Mouse (Mus musculus) brain, embryonic 14.5 days (tissue): Measurements from ENCODE around the gene Wipf2.

Experiments used
- CTCF ChIP-seq: fragments of 200-500 bp; IDR thresholded peaks from 2 replicates; pipeline ENCODE4 v1.5.1; 2012; ENCODE audit warnings: inconsistent platforms, mild to moderate bottlenecking, moderate library complexity, borderline replicate concordance; ENCODE audit not compliant: insufficient read depth, insufficient read length; ENCODE audit errors: extremely low read depth
- POLR2A ChIP-seq: fragments of 200-500 bp; IDR thresholded peaks from 2 replicates; pipeline ENCODE4 v1.6.1; 2012; ENCODE audit warnings: mild to moderate bottlenecking, inconsistent platforms, borderline replicate concordance; ENCODE audit not compliant: poor library complexity, insufficient read depth, insufficient read length, severe bottlenecking; ENCODE audit errors: extremely low read depth

DNA sequence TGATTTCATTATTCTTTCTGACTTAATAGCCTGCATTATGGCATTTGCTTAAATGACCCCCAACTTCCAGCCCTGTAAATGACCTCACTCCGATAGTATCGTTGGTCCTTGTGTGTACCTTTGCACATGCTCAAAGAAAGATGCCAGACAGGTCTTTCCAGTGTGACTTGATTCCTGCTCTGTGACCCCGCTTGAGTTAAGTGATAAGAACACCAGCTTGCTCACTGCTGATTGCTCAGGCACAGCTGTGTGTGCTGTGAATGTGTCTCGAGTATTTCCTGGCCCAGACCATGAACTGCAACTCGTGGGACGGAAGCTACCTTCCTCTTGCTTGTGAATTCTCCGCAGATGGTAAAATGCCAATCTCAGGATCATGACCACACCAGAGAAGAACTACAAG lies 41.6 kb downstream of the Wipf2 start:
- TF ChIP-seq CTCF (no peak), POLR2A (no peak)
